Mouse (Mus musculus): ENCODE data around the gene Pth1r.

The Pth1r gene

GRCm38 (mm10) chr9:110746961-110747360 lies at the start of gene Pth1r:
TSS of gene Pth1r (minus strand) at chr9:110747145.
- DNase-seq, result no peak

- no peak for DNase-seq
Measured at GRCm38 (mm10) chr9:110790462-110790861, 43.5 kb upstream of the Pth1r start.

GRCm38 (mm10) chr9:110788169-110788568 lies 41.2 kb upstream of the Pth1r start:
- no peak for DNase-seq

GRCm38 (mm10) chr9:110783611-110784010 lies 36.7 kb upstream of the Pth1r start:
- no peak for DNase-seq

GRCm38 (mm10) chr9:110781731-110782130 lies 34.8 kb upstream of the Pth1r start:
- peak; percentile 24 to 46 for DNase-seq

- DNase-seq, result peak; percentile 69 to 73
Measured at GRCm38 (mm10) chr9:110781256-110781721, 34.3 kb upstream of the Pth1r start.

GRCm38 (mm10) chr9:110779242-110779913 lies 32.4 kb upstream of the Pth1r start:
- no peak for DNase-seq

- no peak for DNase-seq
Measured at GRCm38 (mm10) chr9:110778559-110778958, 31.6 kb upstream of the Pth1r start.

GRCm38 (mm10) chr9:110778100-110778499 lies 31.2 kb upstream of the Pth1r start:
- DNase-seq, result no peak

- DNase-seq, result no peak
Measured at GRCm38 (mm10) chr9:110775269-110776022, 28.5 kb upstream of the Pth1r start.

GRCm38 (mm10) chr9:110774403-110775268 lies 27.7 kb upstream of the Pth1r start:
- no peak for DNase-seq

GRCm38 (mm10) chr9:110772336-110772735 lies 25.4 kb upstream of the Pth1r start:
- no peak for DNase-seq

- DNase-seq, result no peak
Measured at GRCm38 (mm10) chr9:110763405-110763804, 16.5 kb upstream of the Pth1r start.

- DNase-seq, result no peak
Measured at GRCm38 (mm10) chr9:110762763-110763162, 15.8 kb upstream of the Pth1r start.

- DNase-seq, result no peak
Measured at GRCm38 (mm10) chr9:110760886-110761285, 13.9 kb upstream of the Pth1r start.

GRCm38 (mm10) chr9:110759265-110759664 lies 12.3 kb upstream of the Pth1r start:
- no peak for DNase-seq

- no peak for DNase-seq
Measured at GRCm38 (mm10) chr9:110758605-110759004, 11.7 kb upstream of the Pth1r start.

- DNase-seq, result no peak
Measured at GRCm38 (mm10) chr9:110757816-110758215, 10.9 kb upstream of the Pth1r start.

GRCm38 (mm10) chr9:110753773-110754172 lies 6.8 kb upstream of the Pth1r start:
- no peak for DNase-seq

- no peak for DNase-seq
Measured at GRCm38 (mm10) chr9:110752917-110753435, 6.0 kb upstream of the Pth1r start.

GRCm38 (mm10) chr9:110751412-110751811 lies 4.5 kb upstream of the Pth1r start:
- no peak for DNase-seq

GRCm38 (mm10) chr9:110750404-110751187 lies 3.7 kb upstream of the Pth1r start:
- DNase-seq, result no peak
